Mouse (Mus musculus) CH12.LX (cell line): Measurements from ENCODE around the gene Pou4f1. TPM values are rescaled to one million over a fixed set of nuclear protein-coding genes. Genes with fewer than 3 reads are reported as not detected.

Experiments
- DNase-seq: peaks from one replicate; pipeline ENCODE4 v3.0.0-alpha.2; 2013; ENCODE audit errors: extremely low read depth
- H3K27ac ChIP-seq: 2 replicates; pipeline ENCODE4 v1.5.1; 2012; ENCODE audit warnings: low read depth, mild to moderate bottlenecking, control low read depth, moderate library complexity; ENCODE audit not compliant: insufficient read depth
- H3K27me3 ChIP-seq: replicated peaks from 2 replicates; pipeline ENCODE3; 2012; ENCODE audit warnings: inconsistent platforms
- H3K36me3 ChIP-seq, 2 experiments: replicated peaks in 1 of 2; 2 replicates each; pipeline versions ENCODE3 to v1.6.1; 2012; ENCODE audit warnings: inconsistent platforms in 1 of 2, low read length in 1 of 2, mild to moderate bottlenecking in 1 of 2, mixed read lengths in 1 of 2, moderate library complexity in 1 of 2; ENCODE audit not compliant: control insufficient read depth in 1 of 2, insufficient read depth in 1 of 2
- H3K4me1 ChIP-seq, 2 experiments: 2 replicates each; pipeline ENCODE4 v1.6.1; 2012; ENCODE audit warnings: inconsistent platforms in 1 of 2, moderate library complexity in 1 of 2; ENCODE audit not compliant: insufficient read depth in 2 of 2, control insufficient read depth in 1 of 2
- H3K4me2 ChIP-seq: 2 replicates; pipeline ENCODE4 v1.6.1; 2012; ENCODE audit warnings: low read depth, mild to moderate bottlenecking, control low read depth; ENCODE audit not compliant: poor library complexity, insufficient read depth, severe bottlenecking
- H3K4me3 ChIP-seq, 3 experiments: fragments of 150-350 bp in 1 of 3; sonication (generic) in 1 of 3; replicated peaks in 1 of 3; 2 replicates each; pipeline versions ENCODE3 to v1.5.1; 2011 to 2012; ENCODE audit warnings: low read depth in 2 of 3, low read length in 2 of 3, mild to moderate bottlenecking in 2 of 3, moderate library complexity in 2 of 3, control low read depth in 1 of 3, improper control_type of control experiment in 1 of 3, inconsistent platforms in 1 of 3, mixed read lengths in 1 of 3; ENCODE audit not compliant: poor library complexity in 1 of 3
- H3K79me2 ChIP-seq: replicated peaks from 2 replicates; pipeline ENCODE4 v1.6.1; 2012; ENCODE audit warnings: mild to moderate bottlenecking, moderate library complexity; ENCODE audit not compliant: control insufficient read depth, poor library complexity, insufficient read depth, severe bottlenecking; ENCODE audit errors: extremely low read depth
- H3K9ac ChIP-seq: 2 replicates; pipeline ENCODE4 v1.6.1; 2012; ENCODE audit warnings: low read depth, mild to moderate bottlenecking, control low read depth, moderate library complexity; ENCODE audit not compliant: insufficient read depth
- H3K9me3 ChIP-seq: replicated peaks from 2 replicates; pipeline ENCODE3; 2012; ENCODE audit warnings: low read length, inconsistent platforms, mixed read lengths
- CHD2 ChIP-seq: IDR thresholded peaks from 2 replicates; pipeline ENCODE4 v1.6.1; 2011; ENCODE audit warnings: low read length, improper control_type of control experiment
- EP300 ChIP-seq: IDR thresholded peaks from 2 replicates; pipeline ENCODE4 v1.6.1; 2011; ENCODE audit warnings: low read length, improper control_type of control experiment
- HCFC1 ChIP-seq: IDR thresholded peaks from 2 replicates; pipeline ENCODE4 v1.6.1; 2012; ENCODE audit warnings: low read depth, mild to moderate bottlenecking, inconsistent platforms, low read length, improper control_type of control experiment
- IRF4 ChIP-seq: IDR thresholded peaks from 2 replicates; pipeline ENCODE4 v1.6.1; 2014; ENCODE audit warnings: low read depth, mild to moderate bottlenecking, inconsistent platforms, low read length, improper control_type of control experiment
- JUN ChIP-seq: IDR thresholded peaks from 2 replicates; pipeline ENCODE4 v1.6.1; 2011; ENCODE audit warnings: low read depth, mild to moderate bottlenecking, low read length, improper control_type of control experiment, moderate library complexity; ENCODE audit not compliant: insufficient read depth
- JUND ChIP-seq: conservative IDR thresholded peaks from 2 replicates; pipeline ENCODE4 v1.6.1; 2011; ENCODE audit warnings: low read depth, low read length, improper control_type of control experiment
- MAFK ChIP-seq: IDR thresholded peaks from 2 replicates; pipeline ENCODE4 v1.6.1; 2011; ENCODE audit warnings: low read length, improper control_type of control experiment; ENCODE audit not compliant: insufficient replicate concordance
- MAX ChIP-seq: IDR thresholded peaks from 2 replicates; pipeline ENCODE4 v1.6.1; 2011; ENCODE audit warnings: low read length, improper control_type of control experiment
- MAZ ChIP-seq: IDR thresholded peaks from 2 replicates; pipeline ENCODE4 v1.6.1; 2012; ENCODE audit warnings: low read depth, mild to moderate bottlenecking, inconsistent platforms, low read length, improper control_type of control experiment, moderate library complexity
- MYC ChIP-seq: IDR thresholded peaks from 2 replicates; pipeline ENCODE4 v1.6.1; 2011; ENCODE audit warnings: low read depth, mild to moderate bottlenecking, improper control_type of control experiment, low read length
- PAX5 ChIP-seq: IDR thresholded peaks from 2 replicates; pipeline ENCODE4 v1.6.1; 2012; ENCODE audit warnings: low read length, inconsistent platforms, mixed read lengths
- POLR2AphosphoS2 ChIP-seq: IDR thresholded peaks from 2 replicates; pipeline ENCODE4 v1.6.1; 2011; ENCODE audit warnings: low read depth, low read length, improper control_type of control experiment
- RAD21 ChIP-seq: IDR thresholded peaks from 2 replicates; pipeline ENCODE4 v1.6.1; 2011; ENCODE audit warnings: low read depth, mild to moderate bottlenecking, low read length, improper control_type of control experiment, moderate library complexity
- SIN3A ChIP-seq: IDR thresholded peaks from 2 replicates; pipeline ENCODE4 v1.6.1; 2012; ENCODE audit warnings: low read length, improper control_type of control experiment, inconsistent platforms
- SMC3 ChIP-seq: IDR thresholded peaks from 2 replicates; pipeline ENCODE4 v1.6.1; 2011; ENCODE audit warnings: low read depth, low read length, improper control_type of control experiment
- UBTF ChIP-seq: IDR thresholded peaks from 2 replicates; pipeline ENCODE4 v1.6.1; 2012; ENCODE audit warnings: low read depth, mild to moderate bottlenecking, inconsistent platforms, low read length, improper control_type of control experiment, moderate library complexity
- USF1 ChIP-seq: IDR thresholded peaks from 2 replicates; pipeline ENCODE4 v1.6.1; 2014; ENCODE audit warnings: low read depth, mild to moderate bottlenecking, inconsistent platforms, low read length, improper control_type of control experiment
- USF2 ChIP-seq: conservative IDR thresholded peaks from 2 replicates; pipeline ENCODE4 v1.6.1; 2011; ENCODE audit warnings: low read depth, low read length, improper control_type of control experiment
- ZC3H11A ChIP-seq: IDR thresholded peaks from 2 replicates; pipeline ENCODE4 v1.6.1; 2012; ENCODE audit warnings: low read depth, mild to moderate bottlenecking, inconsistent platforms, low read length, improper control_type of control experiment
- ZKSCAN1 ChIP-seq: IDR thresholded peaks from 2 replicates; pipeline ENCODE4 v1.6.1; 2012; ENCODE audit warnings: low read depth, inconsistent platforms, low read length, improper control_type of control experiment, borderline replicate concordance
- ZMIZ1 ChIP-seq: IDR thresholded peaks from 2 replicates; pipeline ENCODE4 v1.6.1; 2012; ENCODE audit warnings: low read depth, mild to moderate bottlenecking, inconsistent platforms, low read length, improper control_type of control experiment
- ZNF384 ChIP-seq: IDR thresholded peaks from 2 replicates; pipeline ENCODE4 v1.6.1; 2012; ENCODE audit warnings: low read depth, low read length, improper control_type of control experiment, inconsistent platforms
- dilution Hi-C: fragments of 300-500 bp; cut with MboI; formaldehyde crosslinking; loops from 2 replicates; pipeline ENCODE4 v1.14.3; 2020; ENCODE audit warnings: low sequenced_read_pairs; ENCODE audit not compliant: extremely low pct_unique_long_range_greater_than_20kb, extremely low pct_ligation_motif_present
- in situ Hi-C: fragments of 300-500 bp; cut with MboI; formaldehyde crosslinking; loops from 3 replicates; pipeline ENCODE4 v1.14.3; 2019; ENCODE audit warnings: low sequenced_read_pairs, low pct_ligation_motif_present, low pct_unique_long_range_greater_than_20kb, mixed read lengths
- polyA plus RNA-seq: library from polyadenylated mRNA; unstranded; fragments of >175 nt; gene quantifications from 2 replicates; pipeline ENCODE4 v1.2.1, GENCODE M21; 2012; ENCODE audit warnings: low read depth; ENCODE audit not compliant: insufficient read length
- total RNA-seq, 2 experiments: library from RNA; depleted of rRNA; stranded (reverse); fragments of 300-350 nt in 1 of 2; fragments of >200 nt in 1 of 2; gene quantifications; 2 replicates each; pipeline ENCODE4 v1.2.3; 2012 to 2014

Gene Pou4f1
- total and polyA plus RNA-seq, 3 experiments: 1.1 to 4.2 (median 1.5) TPM

DNA sequence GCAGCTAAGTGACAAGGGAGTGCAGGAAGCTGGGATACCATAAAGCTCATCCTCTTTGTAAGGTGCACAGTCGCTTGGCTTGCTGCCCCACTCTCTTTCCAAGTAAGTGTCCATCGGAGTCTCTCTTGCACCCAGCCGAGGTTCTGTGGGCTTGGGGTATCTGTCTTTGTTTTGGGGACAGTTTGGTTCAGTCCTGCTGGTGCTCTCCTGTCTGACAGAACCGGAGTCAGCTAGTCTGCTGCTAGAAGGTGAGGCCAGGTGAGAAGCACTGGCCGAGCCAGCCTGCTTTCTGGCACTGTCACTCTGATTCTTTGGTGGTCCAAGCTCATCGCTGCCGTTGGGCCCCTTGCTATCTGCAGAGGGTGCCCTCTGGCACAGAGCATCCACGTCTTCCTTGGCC, 12.0 kb upstream of the Pou4f1 start:
- H3K9me3 ChIP-seq: no peaks in the 10 kb centered on the region
- in situ Hi-C loops: loop anchor here (5.0 kb wide), 1 partner anchor 33 kb away; no protein-coding TSS in a partner anchor
- dilution Hi-C loops: no loop called here
- no peak overlapping the region for H3K27ac ChIP-seq
- no peaks in the 10 kb centered on the region for H3K79me2 ChIP-seq
- no peak for DNase-seq
- no peaks in the 10 kb centered on the region for H3K27me3 ChIP-seq
- no peak overlapping the region for H3K4me3 ChIP-seq
- peaks cover 9 to 39% of the 10 kb centered on the region in 2 experiments; a peak in 3 of 4 replicates for H3K4me1 ChIP-seq
- no peak for TF ChIP-seq MYC
- TF ChIP-seq USF2: no peak
- no peak for TF ChIP-seq POLR2AphosphoS2
- TF ChIP-seq ZNF384: no peak
- TF ChIP-seq SMC3: no peak
- no peak overlapping the region for H3K4me2 ChIP-seq
- peaks cover 10 to 66% of the 10 kb centered on the region in 2 experiments for H3K36me3 ChIP-seq
- H3K9ac ChIP-seq: no peak overlapping the region

DNA sequence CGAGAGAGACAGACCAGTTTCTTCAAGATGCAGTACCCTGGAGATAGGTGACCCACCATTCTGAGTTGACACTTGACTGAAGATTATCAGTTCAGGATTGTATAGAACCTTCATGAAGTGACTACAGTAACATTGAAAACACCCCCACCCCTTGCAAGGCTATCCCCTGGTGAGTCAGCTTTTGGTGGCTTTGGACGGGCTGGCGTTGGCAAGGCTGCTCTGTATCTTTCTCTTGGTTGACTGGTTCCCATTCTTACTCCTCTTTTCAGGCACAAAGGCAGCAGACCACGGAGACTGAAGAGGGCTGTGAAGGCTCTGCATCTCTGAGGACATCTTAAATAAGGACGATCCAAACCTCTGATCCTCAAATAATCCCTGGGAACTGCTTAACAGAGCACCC, 10.8 kb upstream of the Pou4f1 start:
- DNase-seq: peak; percentile 39
- Histone ChIP-seq H3K79me2 (no peaks in the 10 kb centered on the region), H3K4me3 (no peak overlapping the region), H3K9ac (no peak overlapping the region), H3K36me3 (peaks cover 10 to 59% of the 10 kb centered on the region in 2 experiments), H3K27ac (no peak overlapping the region), H3K4me2 (no peak overlapping the region), H3K27me3 (no peaks in the 10 kb centered on the region), H3K4me1 (peaks cover 9 to 51% of the 10 kb centered on the region in 2 experiments; a peak in 3 of 4 replicates), H3K9me3 (no peaks in the 10 kb centered on the region)
- in situ Hi-C loops: loop anchor here (5.0 kb wide), 1 partner anchor 34 kb away; no protein-coding TSS in a partner anchor
- dilution Hi-C loops: no loop called here
- no peak for TF ChIP-seq USF1
- no peak for TF ChIP-seq ZKSCAN1
- TF ChIP-seq ZNF384: no peak
- no peak for TF ChIP-seq PAX5
- no peak for TF ChIP-seq CHD2
- TF ChIP-seq MAFK: no peak
- no peak for TF ChIP-seq ZC3H11A
- TF ChIP-seq SIN3A: no peak
- no peak for TF ChIP-seq IRF4
- no peak for TF ChIP-seq MAZ
- no peak for TF ChIP-seq HCFC1
- TF ChIP-seq MAX: no peak
- TF ChIP-seq JUN: no peak
- TF ChIP-seq RAD21: no peak
- TF ChIP-seq POLR2AphosphoS2: no peak
- TF ChIP-seq EP300: no peak
- TF ChIP-seq UBTF: no peak
- no peak for TF ChIP-seq ZMIZ1
- no peak for TF ChIP-seq JUND
- no peak for TF ChIP-seq SMC3
